8 mouse cellular contexts compared by ENCODE assay signal in genomic region chr5:107687592-107688498, GRCm38 (mm10). TPM values are rescaled to one million over a fixed set of nuclear protein-coding genes. Genes with fewer than 3 reads are reported as not detected.
DNase-seq lines count a peak whose midpoint lies in the region; ATAC-seq lines count a peak whose summit lies in the region.

No protein-coding gene starts in this region.

- no peaks in the 10 kb centered on the region for H3K36me3 ChIP-seq in intestine, embryonic 16.5 days (ENCODE audit: control insufficient read depth, insufficient read depth, low read length)
- H3K36me3 ChIP-seq in midbrain, embryonic 11.5 days (ENCODE audit: control insufficient read depth, insufficient read depth, low read length) = no peaks in the 10 kb centered on the region

- peaks cover 9% of the 10 kb centered on the region for H3K4me1 ChIP-seq in intestine, embryonic 16.5 days (ENCODE audit: control insufficient read depth, insufficient read depth, low read length)
- 0 out of 2 replicates have a peak, but pooled peaks cover 2% of the 10 kb centered on the region for H3K4me1 ChIP-seq in midbrain, embryonic 11.5 days (ENCODE audit: control insufficient read depth, insufficient read depth, low read length)

- H3K4me2 ChIP-seq in intestine, embryonic 16.5 days (ENCODE audit: low read depth, low read length) = peak overlapping the region; percentile 73
- H3K4me2 ChIP-seq in midbrain, embryonic 11.5 days = peak overlapping the region; percentile 53

- peak; percentile 14 for DNase-seq in cerebellum, adult 11 months
- peak; percentile 85 for DNase-seq in embryo, embryonic 9.5 days (ENCODE audit: extremely low spot score)
- DNase-seq in gastrocnemius, postnatal 4 days (ENCODE audit: low spot score in 2 of 2) = peak; percentile 38 to 67
- peak; percentile 89 for DNase-seq in left cerebral cortex, postnatal 4 days
- DNase-seq in midbrain, embryonic 11.5 days (ENCODE audit: low spot score, missing footprints) = peak; percentile 98
- DNase-seq in skeletal muscle tissue, adult 2 months (ENCODE audit: low read depth, low spot score) = peak; percentile 31

- H3K9ac ChIP-seq in intestine, embryonic 16.5 days (ENCODE audit: low read depth, low read length) = peak overlapping the region; percentile 46
- peak overlapping the region; percentile 29 for H3K9ac ChIP-seq in midbrain, embryonic 11.5 days (ENCODE audit: low read length)

- H3K27me3 ChIP-seq in intestine, embryonic 16.5 days (replicated peaks; ENCODE audit: control insufficient read depth, insufficient read depth, low read length) = no peaks in the 10 kb centered on the region
- peaks cover 3% of the 10 kb centered on the region for H3K27me3 ChIP-seq in midbrain, embryonic 11.5 days (ENCODE audit: control insufficient read depth, insufficient read depth, low read length)

- peak overlapping the region; percentile 56 for H3K4me3 ChIP-seq in intestine, embryonic 16.5 days (ENCODE audit: low read length)
- peak overlapping the region; percentile 31 for H3K4me3 ChIP-seq in midbrain, embryonic 11.5 days (ENCODE audit: low read depth, low read length)

- ATAC-seq in cerebellum, adult (ENCODE audit: insufficient number of reproducible peaks, low FRiP score, low TSS enrichment) = no peak
- ATAC-seq in intestine, embryonic 16.5 days = peak; percentile 95
- ATAC-seq in midbrain, embryonic 11.5 days (ENCODE audit: low FRiP score) = peak; percentile 96

- 11% methylated on average over 46 of the region's 46 CpGs for WGBS in intestine, embryonic 16.5 days
- WGBS in midbrain, embryonic 11.5 days = 20% methylated on average over 46 of the region's 46 CpGs

- intact Hi-C loops in left cerebral cortex, postnatal 4 days (cut with DNase I) = no loop called here

- no peak overlapping the region for H3K27ac ChIP-seq in intestine, embryonic 16.5 days (ENCODE audit: low read length)
- no peak overlapping the region for H3K27ac ChIP-seq in midbrain, embryonic 11.5 days (ENCODE audit: low read depth, low read length)

- no peaks in the 10 kb centered on the region for H3K9me3 ChIP-seq in intestine, embryonic 16.5 days (ENCODE audit: control insufficient read depth, low read length)
- no peaks in the 10 kb centered on the region for H3K9me3 ChIP-seq in midbrain, embryonic 11.5 days (ENCODE audit: control insufficient read depth, low read length)

RNA-seq across cellular contexts. Expression of gene Gfi1, which starts 38.0 kb away (rescaled TPM):
- under 1 TPM; 0.26 to 0.66 TPM for total RNA-seq in gastrocnemius, postnatal 4 days (2021)
- 0.92 and 1.1 TPM in 2 replicates for polyA plus RNA-seq in intestine, embryonic 16.5 days (2015; fragmentation: Nextera tagmentation; extraction: Ambion mirVana)
- under 1 TPM in 1 of 2 experiments, not detected in 1; 0.36 TPM for total RNA-seq in left cerebral cortex, postnatal 4 days (2021)
- polyA plus RNA-seq in midbrain, embryonic 11.5 days (2014; fragmentation: Nextera tagmentation; extraction: Ambion mirVana) = not detected in 2 replicates

Comparison
In these comparisons a context has a peak if more than half of its experiments do, and no peak if none do; other contexts are left out.
1. DNase-seq: peak in every context shown above with its lines; median percentile 98 in midbrain, embryonic 11.5 days; 89 in left cerebral cortex, postnatal 4 days; 85 in embryo, embryonic 9.5 days; 52 in gastrocnemius, postnatal 4 days; 31 in skeletal muscle tissue, adult 2 months; 14 in cerebellum, adult 11 months.